Mouse (Mus musculus) frontal cortex, postnatal 10 days (tissue): ENCODE data around the gene Olfr514.
"Not testable (repeated sequence)": the region's sequence is repeated elsewhere in the genome, so short reads cannot be mapped to it uniquely, and the experiment has no call there.

ENCODE experiments used
- DNase-seq, 2 experiments: peaks; one replicate each; pipeline ENCODE4 v3.0.0; 2022; ENCODE audit warnings: low spot score in 2 of 2, mixed read lengths in 1 of 2

The Olfr514 gene

GRCm38 (mm10) chr7:108825897-108826296 is at the start of gene Olfr514:
Gene Olfr514, minus strand, starts transcription at chr7:108825997.
- no peak for DNase-seq

DNA sequence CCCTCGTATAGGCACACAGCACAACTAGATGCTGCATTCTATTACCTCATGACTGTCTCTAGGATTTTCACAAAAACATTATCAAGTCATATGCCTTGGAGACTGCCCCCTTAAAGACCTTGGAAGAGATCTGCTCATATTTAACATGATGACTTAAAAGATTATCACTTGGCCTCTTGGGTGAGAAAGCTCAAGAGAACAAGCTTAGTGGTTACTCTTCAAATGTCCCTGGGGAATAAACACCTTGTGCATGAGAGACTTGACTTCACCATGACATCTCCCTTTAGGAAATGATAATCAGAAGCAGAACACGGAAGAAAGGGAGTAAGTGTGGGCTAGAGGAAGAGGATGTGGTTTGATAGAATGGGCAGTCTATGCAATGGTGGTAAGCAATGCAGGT is 46.5 kb upstream of the Olfr514 start, which contains the start of gene Olfr517:
TSS of gene Olfr517 (minus strand) at position 101 of the 400 bp plus-strand sequence.
- DNase-seq: no peak

- no peak for DNase-seq
Observed at GRCm38 (mm10) chr7:108850429-108850828, 24.6 kb upstream of the Olfr514 start, which contains the start of gene Olfr516. Gene Olfr516, minus strand, starts transcription at chr7:108850529.

GRCm38 (mm10) chr7:108814593-108815215 is 11.1 kb downstream of the Olfr514 start:
- not testable (repeated sequence) for DNase-seq

- DNase-seq: no peak
Observed at GRCm38 (mm10) chr7:108797205-108797933, 28.4 kb downstream of the Olfr514 start.
